Mouse (Mus musculus): ENCODE measurements around the gene Usb1. TPM values are rescaled to one million over a fixed set of nuclear protein-coding genes. Genes with fewer than 3 reads are reported as not detected.

Gene Usb1
- 31.5 and 33.0 TPM in 2 replicates for polyA plus RNA-seq (2016; fragmentation: Nextera tagmentation; extraction: Ambion mirVana)

GRCm38 (mm10) chr8:95331720-95332436, at the start of gene Usb1, which contains the start of gene Zfp319:
Gene Usb1 (plus strand): TSS chr8:95332284.
Gene Zfp319 (minus strand): TSS chr8:95331950.
- H3K36me3 ChIP-seq = peaks cover 49% of the 10 kb centered on the region
- H3K27me3 ChIP-seq (ENCODE audit: insufficient read depth, poor library complexity, severe bottlenecking) = 0 out of 2 replicates have a peak, but pooled peaks cover 6% of the 10 kb centered on the region
- peak within 1 kb of the TSS; percentile 73 for H3K4me3 ChIP-seq
- peak within 1 kb of the TSS; percentile 97 for H3K27ac ChIP-seq
- DNase-seq (ENCODE audit: low spot score) = peak; percentile 99
- H3K4me1 ChIP-seq = peaks cover 32% of the 10 kb centered on the region
- H3K9me3 ChIP-seq = no peaks in the 10 kb centered on the region
- 2% methylated on average over 61 of the region's 80 CpGs for WGBS

- 73% methylated on average over 6 of the region's 6 CpGs for WGBS
- no peak for DNase-seq (ENCODE audit: low spot score)
- Histone ChIP-seq H3K4me3 (no peak overlapping the region), H3K27me3 (ENCODE audit: insufficient read depth, poor library complexity, severe bottlenecking) (no peaks in the 10 kb centered on the region), H3K4me1 (peaks cover 10% of the 10 kb centered on the region), H3K27ac (no peak overlapping the region; the same call in 1 of the 2 replicates), H3K36me3 (no peaks in the 10 kb centered on the region), H3K9me3 (no peaks in the 10 kb centered on the region)
Measured at GRCm38 (mm10) chr8:95289066-95289650, 42.9 kb upstream of the Usb1 start.

- peak overlapping the region; percentile 72; the same call in 1 of the 2 replicates for H3K27ac ChIP-seq
- WGBS = 70% methylated on average over 11 of the region's 11 CpGs
Measured at GRCm38 (mm10) chr8:95293172-95293571, 38.9 kb upstream of the Usb1 start.

GRCm38 (mm10) chr8:95293891-95294290, 38.2 kb upstream of the Usb1 start:
- no peak overlapping the region for H3K4me3 ChIP-seq
- H3K9me3 ChIP-seq = no peaks in the 10 kb centered on the region
- peak overlapping the region; percentile 72; the same call in 1 of the 2 replicates for H3K27ac ChIP-seq
- WGBS = 63% methylated on average over 7 of the region's 7 CpGs
- no peaks in the 10 kb centered on the region for H3K27me3 ChIP-seq (ENCODE audit: insufficient read depth, poor library complexity, severe bottlenecking)
- H3K4me1 ChIP-seq = peaks cover 10% of the 10 kb centered on the region
- DNase-seq (ENCODE audit: low spot score) = no peak
- no peaks in the 10 kb centered on the region for H3K36me3 ChIP-seq

More at GRCm38 (mm10) chr8:95293172-95293571, 38.9 kb upstream of the Usb1 start:
- no peak for DNase-seq (ENCODE audit: low spot score)
- Histone ChIP-seq H3K36me3 (no peaks in the 10 kb centered on the region), H3K4me1 (peaks cover 10% of the 10 kb centered on the region), H3K9me3 (no peaks in the 10 kb centered on the region), H3K4me3 (no peak overlapping the region), H3K27me3 (ENCODE audit: insufficient read depth, poor library complexity, severe bottlenecking) (no peaks in the 10 kb centered on the region)

GRCm38 (mm10) chr8:95302410-95302809, 29.7 kb upstream of the Usb1 start:
- WGBS = 18% methylated on average over 5 of the region's 5 CpGs
- no peak overlapping the region for H3K27ac ChIP-seq
- peaks cover 19% of the 10 kb centered on the region for H3K27me3 ChIP-seq (ENCODE audit: insufficient read depth, poor library complexity, severe bottlenecking)
- no peak overlapping the region for H3K4me3 ChIP-seq
- no peaks in the 10 kb centered on the region for H3K9me3 ChIP-seq
- no peak for DNase-seq (ENCODE audit: low spot score)
- no peaks in the 10 kb centered on the region for H3K36me3 ChIP-seq
- H3K4me1 ChIP-seq = no peaks in the 10 kb centered on the region; the same call in 1 of the 2 replicates

- Histone ChIP-seq H3K9me3 (no peaks in the 10 kb centered on the region), H3K36me3 (no peaks in the 10 kb centered on the region), H3K4me3 (no peak overlapping the region), H3K27me3 (ENCODE audit: insufficient read depth, poor library complexity, severe bottlenecking) (0 out of 2 replicates have a peak, but pooled peaks cover 13% of the 10 kb centered on the region), H3K27ac (0 out of 2 replicates have a peak overlapping the region, but pooled peaks have one; percentile 4), H3K4me1 (peaks cover 7% of the 10 kb centered on the region)
- WGBS = 46% methylated on average over 4 of the region's 4 CpGs
- DNase-seq (ENCODE audit: low spot score) = no peak
Measured at GRCm38 (mm10) chr8:95305526-95305925, 26.6 kb upstream of the Usb1 start.

GRCm38 (mm10) chr8:95306431-95306830, 25.7 kb upstream of the Usb1 start, which contains the start of gene Cngb1:
Gene Cngb1 (minus strand): TSS chr8:95306585.
- H3K27ac ChIP-seq = 0 out of 2 replicates have a peak within 1 kb of the TSS, but pooled peaks have one; percentile 4
- 35% methylated on average over 6 of the region's 6 CpGs for WGBS
- H3K4me3 ChIP-seq = no peak within 1 kb of the TSS
- no peak for DNase-seq (ENCODE audit: low spot score)
- H3K36me3 ChIP-seq = no peaks in the 10 kb centered on the region
- 0 out of 2 replicates have a peak, but pooled peaks cover 15% of the 10 kb centered on the region for H3K27me3 ChIP-seq (ENCODE audit: insufficient read depth, poor library complexity, severe bottlenecking)
- H3K4me1 ChIP-seq = peaks cover 9% of the 10 kb centered on the region
- H3K9me3 ChIP-seq = no peaks in the 10 kb centered on the region

GRCm38 (mm10) chr8:95310342-95310970, 21.6 kb upstream of the Usb1 start, which contains the start of gene Tepp:
Gene Tepp (plus strand): TSS chr8:95310566.
- DNase-seq (ENCODE audit: low spot score) = no peak
- Histone ChIP-seq H3K27me3 (ENCODE audit: insufficient read depth, poor library complexity, severe bottlenecking) (0 out of 2 replicates have a peak, but pooled peaks cover 17% of the 10 kb centered on the region), H3K4me3 (no peak within 1 kb of the TSS), H3K27ac (no peak within 1 kb of the TSS), H3K9me3 (no peaks in the 10 kb centered on the region), H3K36me3 (no peaks in the 10 kb centered on the region), H3K4me1 (peaks cover 9% of the 10 kb centered on the region)
- WGBS = 26% methylated on average over 6 of the region's 6 CpGs

GRCm38 (mm10) chr8:95312836-95313235, 19.2 kb upstream of the Usb1 start:
- WGBS = 60% methylated on average over 18 of the region's 18 CpGs

GRCm38 (mm10) chr8:95313857-95314256, 18.2 kb upstream of the Usb1 start:
- H3K4me3 ChIP-seq = no peak overlapping the region
- peaks cover 9% of the 10 kb centered on the region for H3K4me1 ChIP-seq
- no peaks in the 10 kb centered on the region for H3K9me3 ChIP-seq
- H3K27me3 ChIP-seq (ENCODE audit: insufficient read depth, poor library complexity, severe bottlenecking) = peaks cover 12% of the 10 kb centered on the region; the same call in 1 of the 2 replicates
- DNase-seq (ENCODE audit: low spot score) = no peak
- no peaks in the 10 kb centered on the region for H3K36me3 ChIP-seq
- H3K27ac ChIP-seq = no peak overlapping the region
- WGBS = 84% methylated on average over 6 of the region's 6 CpGs

More at GRCm38 (mm10) chr8:95312836-95313235, 19.2 kb upstream of the Usb1 start:
- peaks cover 9% of the 10 kb centered on the region for H3K4me1 ChIP-seq
- H3K27me3 ChIP-seq (ENCODE audit: insufficient read depth, poor library complexity, severe bottlenecking) = 0 out of 2 replicates have a peak, but pooled peaks cover 4% of the 10 kb centered on the region
- H3K9me3 ChIP-seq = no peaks in the 10 kb centered on the region
- H3K4me3 ChIP-seq = no peak overlapping the region
- H3K36me3 ChIP-seq = no peaks in the 10 kb centered on the region
- no peak for DNase-seq (ENCODE audit: low spot score)
- no peak overlapping the region for H3K27ac ChIP-seq

- peaks cover 4% of the 10 kb centered on the region for H3K4me1 ChIP-seq
- H3K27ac ChIP-seq = no peak overlapping the region
- no peaks in the 10 kb centered on the region for H3K36me3 ChIP-seq
- peaks cover 20% of the 10 kb centered on the region for H3K27me3 ChIP-seq (ENCODE audit: insufficient read depth, poor library complexity, severe bottlenecking)
- H3K4me3 ChIP-seq = no peak overlapping the region
- no peaks in the 10 kb centered on the region for H3K9me3 ChIP-seq
- WGBS = 73% methylated on average over 2 of the region's 2 CpGs
- no peak for DNase-seq (ENCODE audit: low spot score)
Measured at GRCm38 (mm10) chr8:95314707-95315106, 17.4 kb upstream of the Usb1 start.

- WGBS = 86% methylated on average over 1 of the region's 1 CpGs
- H3K27me3 ChIP-seq (ENCODE audit: insufficient read depth, poor library complexity, severe bottlenecking) = peaks cover 27% of the 10 kb centered on the region
Measured at GRCm38 (mm10) chr8:95315350-95315749, 16.7 kb upstream of the Usb1 start.

More at GRCm38 (mm10) chr8:95315350-95315749, 16.7 kb upstream of the Usb1 start:
- H3K36me3 ChIP-seq = no peaks in the 10 kb centered on the region
- DNase-seq (ENCODE audit: low spot score) = no peak
- no peak overlapping the region for H3K27ac ChIP-seq
- H3K9me3 ChIP-seq = no peaks in the 10 kb centered on the region
- no peak overlapping the region for H3K4me3 ChIP-seq
- H3K4me1 ChIP-seq = peaks cover 10% of the 10 kb centered on the region

All from heart, embryonic 10.5 days (tissue).